Comparison of ENCODE assay signal across 8 mouse cellular contexts in the genomic region with DNA sequence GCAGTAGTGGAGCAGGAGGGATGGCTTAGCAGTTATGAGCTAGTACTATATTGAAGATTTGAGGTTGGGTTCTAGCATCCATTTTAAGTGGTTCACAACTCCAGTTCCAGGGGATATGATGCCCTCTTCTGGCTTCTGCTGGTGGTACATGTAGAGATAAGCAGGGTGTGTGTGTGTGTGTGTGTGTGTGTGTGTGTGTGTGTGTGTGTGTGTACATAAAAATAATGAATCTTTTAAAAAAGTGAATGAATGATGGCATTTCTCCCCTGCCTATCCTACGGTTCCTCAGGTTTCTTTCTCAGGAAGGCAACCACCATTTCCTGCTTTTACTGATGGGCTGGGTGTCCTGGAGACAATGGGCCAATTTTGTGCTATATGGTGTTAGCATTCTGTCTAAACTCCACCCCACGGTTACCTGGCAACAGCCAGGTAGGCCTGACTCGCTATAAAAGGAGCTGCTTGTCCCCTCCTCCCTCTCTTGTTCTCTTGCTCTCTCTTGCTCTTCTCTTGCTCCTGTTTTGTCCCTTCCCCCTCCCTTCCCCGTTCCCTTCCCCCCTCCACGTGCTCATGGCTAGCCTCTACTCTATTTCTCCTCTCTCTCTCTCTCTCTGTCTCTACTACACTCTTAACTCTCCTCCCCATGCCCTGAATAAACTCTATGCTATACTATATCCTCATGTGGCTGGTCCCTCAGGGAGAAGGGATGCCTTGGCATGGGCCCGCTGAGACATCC. TPM values are rescaled to one million over a fixed set of nuclear protein-coding genes. Genes with fewer than 3 reads are reported as not detected.
DNase-seq lines count a peak whose midpoint lies in the region; ATAC-seq and TF ChIP-seq lines count a peak whose summit lies in the region.

No protein-coding gene starts in this region.

- H3K4me3 ChIP-seq in forebrain, postnatal 0 days (ENCODE audit: low read depth, low read length): no peak overlapping the region
- H3K4me3 ChIP-seq in forebrain, embryonic 12.5 days (replicated peaks): no peak overlapping the region
- no peak overlapping the region for H3K4me3 ChIP-seq in midbrain, embryonic 14.5 days (replicated peaks; ENCODE audit: low read depth, low read length)
- H3K4me3 ChIP-seq in midbrain, embryonic 13.5 days (replicated peaks): no peak overlapping the region

- no peaks in the 10 kb centered on the region for H3K4me1 ChIP-seq in forebrain, postnatal 0 days (ENCODE audit: insufficient read depth)
- H3K4me1 ChIP-seq in forebrain, embryonic 12.5 days: peaks cover 20% of the 10 kb centered on the region
- H3K4me1 ChIP-seq in midbrain, embryonic 14.5 days (ENCODE audit: control insufficient read depth, insufficient read depth, low read length): peaks cover 9% of the 10 kb centered on the region
- peaks cover 15% of the 10 kb centered on the region for H3K4me1 ChIP-seq in midbrain, embryonic 13.5 days (replicated peaks)

- TF ChIP-seq CTCF in forebrain, postnatal 0 days (IDR thresholded peaks at IDR 0.05; ENCODE audit: low read depth): peak; percentile 52

- no peaks in the 10 kb centered on the region for H3K36me3 ChIP-seq in forebrain, postnatal 0 days (ENCODE audit: insufficient read depth)
- H3K36me3 ChIP-seq in forebrain, embryonic 12.5 days (replicated peaks): no peaks in the 10 kb centered on the region
- no peaks in the 10 kb centered on the region for H3K36me3 ChIP-seq in midbrain, embryonic 14.5 days (ENCODE audit: control insufficient read depth, insufficient read depth, low read length)
- no peaks in the 10 kb centered on the region for H3K36me3 ChIP-seq in midbrain, embryonic 13.5 days

- no peaks in the 10 kb centered on the region for H3K27me3 ChIP-seq in forebrain, postnatal 0 days (ENCODE audit: insufficient read depth, low read length)
- no peaks in the 10 kb centered on the region for H3K27me3 ChIP-seq in forebrain, embryonic 12.5 days
- H3K27me3 ChIP-seq in midbrain, embryonic 14.5 days (ENCODE audit: control insufficient read depth, insufficient read depth, low read length): no peaks in the 10 kb centered on the region
- no peaks in the 10 kb centered on the region for H3K27me3 ChIP-seq in midbrain, embryonic 13.5 days

- no peak overlapping the region for H3K27ac ChIP-seq in forebrain, postnatal 0 days (ENCODE audit: low read depth, low read length)
- no peak overlapping the region for H3K27ac ChIP-seq in forebrain, embryonic 12.5 days
- no peak overlapping the region for H3K27ac ChIP-seq in midbrain, embryonic 14.5 days (replicated peaks; ENCODE audit: low read depth, low read length)
- no peak overlapping the region for H3K27ac ChIP-seq in midbrain, embryonic 13.5 days

- no peak overlapping the region for H3K9ac ChIP-seq in forebrain, postnatal 0 days
- H3K9ac ChIP-seq in forebrain, embryonic 12.5 days: no peak overlapping the region
- no peak overlapping the region for H3K9ac ChIP-seq in midbrain, embryonic 14.5 days (replicated peaks; ENCODE audit: low read length)
- no peak overlapping the region for H3K9ac ChIP-seq in midbrain, embryonic 13.5 days (replicated peaks)

- 31% methylated on average over 6 of the region's 6 CpGs for WGBS in forebrain, postnatal 0 days
- 24% methylated on average over 6 of the region's 6 CpGs for WGBS in forebrain, embryonic 12.5 days
- 30% methylated on average over 6 of the region's 6 CpGs for WGBS in midbrain, embryonic 14.5 days
- WGBS in midbrain, embryonic 13.5 days: 36% methylated on average over 6 of the region's 6 CpGs

- H3K4me2 ChIP-seq in forebrain, postnatal 0 days (ENCODE audit: low read depth): no peak overlapping the region
- no peak overlapping the region for H3K4me2 ChIP-seq in forebrain, embryonic 12.5 days
- no peak overlapping the region for H3K4me2 ChIP-seq in midbrain, embryonic 14.5 days (ENCODE audit: low read length)
- no peak overlapping the region for H3K4me2 ChIP-seq in midbrain, embryonic 13.5 days (replicated peaks)

- no peaks in the 10 kb centered on the region for H3K9me3 ChIP-seq in forebrain, postnatal 0 days (ENCODE audit: low read length)
- no peaks in the 10 kb centered on the region for H3K9me3 ChIP-seq in forebrain, embryonic 12.5 days
- no peaks in the 10 kb centered on the region for H3K9me3 ChIP-seq in midbrain, embryonic 14.5 days (ENCODE audit: control insufficient read depth, low read length)
- no peaks in the 10 kb centered on the region for H3K9me3 ChIP-seq in midbrain, embryonic 13.5 days

- DNase-seq in forebrain, postnatal 0 days: peak; percentile 11
- peak; percentile 20 for DNase-seq in midbrain, embryonic 14.5 days
- peak; percentile 73 for DNase-seq in embryo, embryonic 10.5 days (ENCODE audit: low spot score)
- DNase-seq in adipocyte (ENCODE audit: low spot score): no peak

- ATAC-seq in forebrain, postnatal 0 days: no peak
- no peak for ATAC-seq in forebrain, embryonic 12.5 days (ENCODE audit: low FRiP score)
- ATAC-seq in midbrain, embryonic 14.5 days (ENCODE audit: low FRiP score, low TSS enrichment): no peak
- no peak for ATAC-seq in midbrain, embryonic 13.5 days
- peak; percentile 36; the same call in 1 of the 2 replicates for ATAC-seq in neutrophil, adult 5-6 weeks (ENCODE audit: extremely low read depth, insufficient number of reproducible peaks, low FRiP score, poor library complexity, severe bottlenecking)
- ATAC-seq in frontal cortex, adult (ENCODE audit: low TSS enrichment): no peak

RNA-seq across cellular contexts. Expression of a gene that starts 3.5 kb away (rescaled TPM):
- 33.4 and 37.3 TPM in 2 replicates for total RNA-seq in forebrain, postnatal 0 days (2014; rRNA removed)
- 31.4 and 39.8 TPM in 2 replicates for polyA plus RNA-seq in forebrain, postnatal 0 days (2015; fragmentation: Nextera tagmentation; extraction: Ambion mirVana)
- 55.1 and 57.1 TPM in 2 replicates for polyA plus RNA-seq in forebrain, embryonic 12.5 days (2016; fragmentation: Nextera tagmentation; extraction: Ambion mirVana)
- polyA plus RNA-seq in midbrain, embryonic 14.5 days (2014; fragmentation: Nextera tagmentation; extraction: Ambion mirVana): 39.8 and 41.5 TPM in 2 replicates
- 46.8 and 49.2 TPM in 2 replicates for polyA plus RNA-seq in midbrain, embryonic 13.5 days (2015; fragmentation: Nextera tagmentation; extraction: Ambion mirVana)
- 21.4 and 22.9 TPM in 2 replicates for total RNA-seq in neutrophil, adult 5-6 weeks (2017)

RNA-seq across cellular contexts. Expression of a gene that starts 28.0 kb away (rescaled TPM):
- total RNA-seq in forebrain, postnatal 0 days (2014; rRNA removed): 121 and 157 TPM in 2 replicates
- polyA plus RNA-seq in forebrain, postnatal 0 days (2015; fragmentation: Nextera tagmentation; extraction: Ambion mirVana): 69.5 and 94.2 TPM in 2 replicates
- 167 and 177 TPM in 2 replicates for polyA plus RNA-seq in forebrain, embryonic 12.5 days (2016; fragmentation: Nextera tagmentation; extraction: Ambion mirVana)
- 155 and 208 TPM in 2 replicates for polyA plus RNA-seq in midbrain, embryonic 14.5 days (2014; fragmentation: Nextera tagmentation; extraction: Ambion mirVana)
- polyA plus RNA-seq in midbrain, embryonic 13.5 days (2015; fragmentation: Nextera tagmentation; extraction: Ambion mirVana): 196 and 199 TPM in 2 replicates
- total RNA-seq in neutrophil, adult 5-6 weeks (2017): 33.3 and 36.3 TPM in 2 replicates
